Mouse (Mus musculus): ENCODE measurements around the gene Nfkb1. TPM values are rescaled to one million over a fixed set of nuclear protein-coding genes. Genes with fewer than 3 reads are reported as not detected.

Nfkb1 gene
- total RNA-seq, 1 experiment from 2014 or later, result 259 TPM

DNA sequence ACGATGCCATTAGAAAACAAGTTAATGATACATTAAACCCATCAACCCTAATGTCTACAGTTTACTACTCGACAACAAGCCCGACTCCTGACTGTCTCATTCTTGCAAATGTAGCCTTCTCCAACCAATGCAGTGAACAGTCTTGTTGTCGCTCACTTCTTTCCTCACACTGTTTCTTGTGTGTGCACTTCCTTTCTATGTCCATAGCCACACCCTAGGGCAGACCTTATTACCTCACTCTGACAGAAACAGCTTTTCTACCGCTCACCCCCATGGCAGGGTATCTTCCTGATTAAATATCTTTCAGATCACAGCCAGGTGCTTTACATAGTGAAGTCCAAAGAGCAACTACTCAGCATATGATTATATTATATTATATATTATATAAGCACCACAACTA is 15.9 kb downstream of the Nfkb1 start:
- ATAC-seq (replicated peaks; ENCODE audit: insufficient number of reproducible peaks, low FRiP score, low TSS enrichment, poor library complexity, severe bottlenecking), result peak; percentile 72

- no peak for ATAC-seq (replicated peaks; ENCODE audit: insufficient number of reproducible peaks, low FRiP score, low TSS enrichment, poor library complexity, severe bottlenecking)
These were observed 16.5 kb downstream of the Nfkb1 start for GRCm38 (mm10) chr3:135674716-135675392.

GRCm38 (mm10) chr3:135673695-135674094 is 17.7 kb downstream of the Nfkb1 start:
- ATAC-seq (replicated peaks; ENCODE audit: insufficient number of reproducible peaks, low FRiP score, low TSS enrichment, poor library complexity, severe bottlenecking), result no peak

DNA sequence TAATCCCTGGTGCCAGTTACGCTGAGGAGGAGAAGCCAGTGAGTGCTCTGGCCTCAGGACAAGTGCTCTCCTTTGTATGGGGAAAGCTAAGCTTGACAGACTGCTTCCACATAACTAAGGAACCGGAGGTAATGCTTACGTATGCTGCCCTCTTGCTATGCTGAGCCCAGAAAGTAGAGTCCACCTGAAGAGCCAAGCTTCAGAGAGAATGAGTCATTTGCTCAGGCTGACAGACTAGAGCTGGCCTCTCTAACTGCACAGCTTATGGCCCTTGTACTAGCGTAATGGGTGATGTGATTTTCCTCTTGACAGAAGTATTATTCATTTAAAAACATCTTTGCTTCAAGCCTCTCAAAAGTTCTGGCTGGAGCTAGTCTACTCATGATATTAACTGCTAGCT is 18.3 kb downstream of the Nfkb1 start:
- no peak for ATAC-seq (replicated peaks; ENCODE audit: insufficient number of reproducible peaks, low FRiP score, low TSS enrichment, poor library complexity, severe bottlenecking)

- ATAC-seq (replicated peaks; ENCODE audit: insufficient number of reproducible peaks, low FRiP score, low TSS enrichment, poor library complexity, severe bottlenecking), result no peak
These were observed 19.2 kb downstream of the Nfkb1 start for GRCm38 (mm10) chr3:135672135-135672534.

DNA sequence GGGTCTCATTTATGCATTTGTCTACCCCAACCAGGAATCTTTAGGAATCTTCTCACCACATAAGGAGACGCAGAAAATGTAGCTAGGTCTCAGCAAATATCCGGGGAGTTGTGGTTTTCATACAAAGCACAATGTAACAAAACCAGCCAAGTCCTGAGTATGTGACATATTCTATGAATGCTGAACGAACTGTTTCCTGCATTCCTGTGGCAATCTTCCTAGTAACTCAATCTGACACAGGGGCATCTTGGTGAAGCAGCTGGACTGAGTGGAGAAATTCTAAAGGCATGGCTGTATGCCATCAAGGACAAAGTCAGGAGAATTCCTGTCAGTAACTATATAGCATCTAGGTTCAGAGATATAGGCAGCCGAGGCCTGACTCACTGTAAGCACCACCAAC is 20.5 kb downstream of the Nfkb1 start:
- ATAC-seq (replicated peaks; ENCODE audit: insufficient number of reproducible peaks, low FRiP score, low TSS enrichment, poor library complexity, severe bottlenecking), result no peak

GRCm38 (mm10) chr3:135667084-135667483 is 24.3 kb downstream of the Nfkb1 start:
- no peak for ATAC-seq (replicated peaks; ENCODE audit: insufficient number of reproducible peaks, low FRiP score, low TSS enrichment, poor library complexity, severe bottlenecking)

DNA sequence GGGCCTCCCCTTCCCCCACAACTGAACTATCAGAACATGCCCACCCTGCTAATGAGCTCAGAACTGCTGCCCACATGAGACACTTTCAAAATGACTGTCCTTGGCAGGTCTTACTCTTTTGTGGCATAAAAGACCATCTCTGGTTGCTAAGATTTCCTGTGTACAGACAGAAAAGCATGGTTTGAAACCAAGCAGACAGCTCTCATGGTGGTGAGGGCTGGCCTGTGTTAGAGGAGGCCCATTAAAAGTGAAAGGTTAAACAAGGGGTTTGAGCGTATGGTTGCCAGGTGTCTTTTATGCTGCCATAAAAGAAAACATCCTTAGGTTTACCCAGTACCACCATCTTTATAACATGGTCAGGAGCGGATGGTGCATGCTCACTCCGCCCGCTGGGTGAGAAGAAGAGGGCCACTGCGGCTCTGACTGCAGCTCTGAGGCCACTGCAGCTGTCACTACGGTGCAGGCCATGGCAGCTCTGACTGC is 25.5 kb downstream of the Nfkb1 start:
- peak; percentile 68 for ATAC-seq (replicated peaks; ENCODE audit: insufficient number of reproducible peaks, low FRiP score, low TSS enrichment, poor library complexity, severe bottlenecking)

DNA sequence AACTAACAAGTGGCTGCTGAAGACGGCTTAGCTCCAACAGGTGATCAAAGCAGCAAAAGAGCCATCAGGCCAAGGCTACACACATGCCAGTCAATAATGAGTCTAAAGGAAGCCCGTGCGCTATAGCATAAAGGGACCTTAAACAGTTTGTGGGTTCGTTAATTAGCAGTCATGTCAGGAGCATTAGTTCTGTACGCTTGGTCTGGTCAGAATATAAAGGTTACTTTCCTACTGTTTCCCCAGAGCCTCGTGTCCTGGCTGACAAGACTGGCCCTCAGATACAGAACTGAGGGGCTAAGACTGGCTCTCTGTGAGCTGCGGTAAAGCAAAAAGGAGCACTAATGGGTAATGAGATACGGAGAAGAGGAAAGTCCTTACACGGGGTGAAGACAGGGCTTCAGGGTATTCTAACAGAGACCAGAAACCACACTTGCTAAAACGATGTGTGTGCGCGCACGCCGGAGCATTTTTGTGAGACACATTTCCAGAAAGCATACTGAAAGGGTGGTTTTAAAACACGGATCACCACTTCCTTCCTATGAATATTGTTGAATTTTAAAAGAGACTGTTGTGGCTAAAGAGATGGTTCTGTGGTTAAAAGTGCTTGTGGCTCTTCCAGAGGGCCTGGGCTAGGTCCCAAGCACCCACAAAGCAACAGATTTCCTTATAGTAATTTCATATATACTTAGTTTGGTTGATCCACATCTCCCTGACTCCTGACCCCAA is 29.0 kb downstream of the Nfkb1 start:
- no peak for ATAC-seq (replicated peaks; ENCODE audit: insufficient number of reproducible peaks, low FRiP score, low TSS enrichment, poor library complexity, severe bottlenecking)

- ATAC-seq (replicated peaks; ENCODE audit: insufficient number of reproducible peaks, low FRiP score, low TSS enrichment, poor library complexity, severe bottlenecking), result no peak
These were observed 29.6 kb downstream of the Nfkb1 start for GRCm38 (mm10) chr3:135661707-135662106.

- ATAC-seq (replicated peaks; ENCODE audit: insufficient number of reproducible peaks, low FRiP score, low TSS enrichment, poor library complexity, severe bottlenecking), result no peak
These were observed 32.7 kb downstream of the Nfkb1 start for GRCm38 (mm10) chr3:135658540-135659097.

DNA sequence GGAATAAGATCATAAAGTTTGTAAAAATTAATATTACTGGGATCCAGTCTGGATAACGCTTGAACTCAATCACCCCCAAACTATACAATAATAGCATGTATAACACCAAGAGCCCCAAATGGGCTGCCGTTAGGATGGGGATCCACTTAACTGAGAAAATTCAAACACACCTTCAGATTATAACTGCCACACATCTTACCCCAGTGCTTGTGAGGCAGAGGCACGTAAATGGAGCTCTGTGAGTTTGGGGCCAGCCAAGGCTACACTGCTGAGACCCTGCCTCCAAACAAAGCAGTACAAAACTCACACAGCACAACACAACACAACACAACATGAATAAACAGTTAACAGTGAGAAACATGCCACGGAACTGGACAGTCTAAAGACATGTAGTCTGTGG is 35.2 kb downstream of the Nfkb1 start:
- ATAC-seq (replicated peaks; ENCODE audit: insufficient number of reproducible peaks, low FRiP score, low TSS enrichment, poor library complexity, severe bottlenecking), result no peak

DNA sequence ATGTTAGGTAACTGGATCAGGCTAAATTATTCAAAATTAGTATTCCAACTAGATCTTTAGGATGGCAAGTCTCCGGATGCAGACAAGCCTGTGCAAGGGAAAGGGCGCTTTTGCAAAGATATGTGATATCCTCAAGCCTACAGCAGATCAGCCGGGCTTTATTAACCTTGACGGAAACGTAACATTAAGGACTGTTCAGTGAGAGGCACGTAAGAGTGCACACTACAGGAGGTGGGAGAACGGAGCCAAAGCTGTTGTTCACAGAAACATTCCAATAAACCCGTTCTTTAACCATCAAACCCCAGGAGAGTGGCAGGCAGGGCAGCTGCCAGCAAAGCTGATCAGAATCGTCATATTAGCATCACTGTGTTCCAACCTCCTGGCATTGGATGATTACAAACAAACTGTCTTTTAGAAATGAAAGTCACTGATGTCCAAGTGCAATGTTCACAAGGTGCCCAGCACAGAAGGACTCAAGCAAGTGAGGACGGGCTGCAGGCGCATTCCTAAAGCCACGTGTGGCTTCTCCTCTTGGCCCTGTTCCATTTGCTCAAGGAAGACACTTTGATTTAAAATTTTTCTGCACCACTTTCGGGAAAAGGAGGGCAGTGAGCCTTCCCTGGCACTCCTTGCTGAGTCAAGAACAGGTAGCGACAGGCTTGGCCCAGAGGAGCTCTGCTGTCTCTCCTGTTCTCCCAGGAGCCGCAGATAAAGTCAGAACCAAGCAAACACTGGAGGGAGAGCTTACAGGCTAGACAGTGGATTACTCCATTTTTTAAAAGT is 40.4 kb downstream of the Nfkb1 start:
- no peak for ATAC-seq (replicated peaks; ENCODE audit: insufficient number of reproducible peaks, low FRiP score, low TSS enrichment, poor library complexity, severe bottlenecking)

DNA sequence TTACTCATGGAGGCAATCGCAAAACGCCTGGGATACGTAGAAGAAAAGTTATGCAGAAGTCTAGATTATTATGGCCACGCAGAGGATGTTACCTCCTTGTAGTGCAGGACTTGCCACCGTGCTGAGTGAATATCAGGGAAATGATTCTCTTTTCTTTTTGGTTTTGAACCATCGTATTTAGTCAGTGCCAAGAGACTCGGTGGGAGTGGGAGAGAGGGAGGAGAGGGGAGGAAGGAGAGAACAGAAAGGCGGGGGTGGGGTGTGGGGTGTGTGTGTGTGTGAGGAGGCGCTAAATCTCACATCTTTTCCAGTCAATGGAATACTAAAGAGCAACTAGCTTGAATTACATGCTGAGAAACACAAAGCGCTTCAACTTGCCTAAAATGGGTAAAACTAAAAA is 41.5 kb downstream of the Nfkb1 start:
- no peak for ATAC-seq (replicated peaks; ENCODE audit: insufficient number of reproducible peaks, low FRiP score, low TSS enrichment, poor library complexity, severe bottlenecking)

DNA sequence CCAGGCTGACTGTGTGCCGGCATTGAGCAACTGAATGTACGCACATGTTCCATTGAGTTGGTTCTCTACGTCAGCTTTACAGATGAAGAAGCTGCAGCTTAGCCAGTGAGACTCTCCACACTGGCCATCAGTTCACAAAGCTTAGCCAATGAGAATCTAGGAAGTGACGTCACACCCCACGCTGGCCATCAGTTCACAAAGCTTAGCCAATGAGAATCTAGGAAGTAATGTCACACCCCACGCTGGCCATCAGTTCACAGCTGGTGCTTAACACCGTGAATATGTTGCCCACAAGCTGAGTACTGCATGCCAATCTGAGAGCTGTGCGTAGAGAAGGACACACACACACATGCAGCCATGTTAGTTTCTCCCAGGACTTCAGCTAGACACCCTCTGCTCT is 42.8 kb downstream of the Nfkb1 start:
- no peak for ATAC-seq (replicated peaks; ENCODE audit: insufficient number of reproducible peaks, low FRiP score, low TSS enrichment, poor library complexity, severe bottlenecking)

- no peak for ATAC-seq (replicated peaks; ENCODE audit: insufficient number of reproducible peaks, low FRiP score, low TSS enrichment, poor library complexity, severe bottlenecking)
These were observed 44.7 kb downstream of the Nfkb1 start for GRCm38 (mm10) chr3:135646622-135647021.

DNA sequence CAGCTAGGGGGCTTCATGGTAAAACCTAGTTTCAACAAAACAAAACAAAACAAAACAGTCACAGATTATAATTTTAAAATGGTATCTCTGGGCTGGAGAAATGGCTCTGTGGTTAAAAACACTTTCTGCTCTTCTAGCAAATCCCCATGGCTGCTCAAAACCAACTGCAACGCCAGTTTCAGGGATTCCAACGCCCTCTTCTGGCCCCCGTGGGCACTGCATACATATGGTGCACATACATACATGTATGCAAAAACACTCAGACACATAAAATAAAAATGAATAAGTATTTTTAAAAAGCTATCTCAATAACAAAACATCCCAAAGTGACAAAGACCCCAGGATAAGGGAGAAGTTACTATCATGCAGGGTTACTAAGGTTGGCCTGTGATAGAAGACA is 46.4 kb downstream of the Nfkb1 start:
- ATAC-seq (replicated peaks; ENCODE audit: insufficient number of reproducible peaks, low FRiP score, low TSS enrichment, poor library complexity, severe bottlenecking), result no peak

GRCm38 (mm10) chr3:135641623-135641915 is 49.8 kb downstream of the Nfkb1 start:
- no peak for ATAC-seq (replicated peaks; ENCODE audit: insufficient number of reproducible peaks, low FRiP score, low TSS enrichment, poor library complexity, severe bottlenecking)

DNA sequence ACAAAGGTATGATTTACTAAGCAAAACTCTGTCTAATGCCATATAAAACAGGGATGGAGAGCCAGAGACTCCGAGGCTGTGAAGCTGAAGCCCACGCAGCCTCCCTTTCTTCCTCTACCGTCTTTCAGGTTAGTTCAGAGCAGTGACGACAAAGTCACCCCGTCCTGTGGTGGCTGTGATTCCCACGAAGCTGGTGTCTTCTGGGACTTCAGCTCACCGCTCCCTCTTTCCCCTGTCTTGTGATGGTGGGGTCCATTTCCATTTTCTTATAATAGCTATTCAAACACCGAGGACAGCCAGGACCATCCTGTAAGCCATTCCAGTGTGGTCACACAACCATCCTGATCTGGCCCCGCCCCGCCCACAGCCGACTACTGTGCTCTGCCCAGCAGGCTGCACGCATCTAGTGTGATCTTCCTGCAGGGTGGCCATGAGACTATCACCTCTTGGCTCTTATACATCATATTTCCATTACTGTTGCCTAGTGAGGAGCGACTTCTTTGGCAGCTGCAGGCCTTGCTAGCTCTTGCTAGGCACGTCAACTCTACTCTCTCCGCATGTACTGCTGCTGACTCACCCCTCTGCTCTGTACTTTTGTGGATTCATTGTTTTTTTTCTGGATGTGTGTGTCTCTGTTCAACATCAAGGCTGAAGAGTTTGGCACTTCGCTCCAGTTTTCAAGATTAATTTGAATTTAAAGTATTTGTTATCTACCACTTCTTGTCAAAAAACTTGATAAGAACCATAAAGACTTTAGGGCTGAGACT is 50.3 kb downstream of the Nfkb1 start:
- ATAC-seq (replicated peaks; ENCODE audit: insufficient number of reproducible peaks, low FRiP score, low TSS enrichment, poor library complexity, severe bottlenecking), result no peak
